Mouse (Mus musculus): ENCODE measurements around the gene Aox4.

- no peak for TF ChIP-seq CTCF (IDR thresholded peaks at IDR 0.05; ENCODE audit: insufficient read depth, low read length)
- TF ChIP-seq POLR2A (IDR thresholded peaks at IDR 0.05; ENCODE audit: borderline replicate concordance, extremely low read depth, low read depth, low read length) = no peak
Measured at GRCm38 (mm10) chr1:58229774-58230173, 19.6 kb downstream of the Aox4 start.
